Mouse (Mus musculus) embryonic stem cell, embryonic (primary cell): ENCODE results near the gene Wdr34.

Experiments
- CTCF ChIA-PET, 4 experiments: fragments of 300-600 bp in 2 of 4; fragments of 350-600 bp in 2 of 4; sonication (Branson Sonifier 250); formaldehyde crosslinking; loops; one replicate each; lab custom pipeline; 2022; ENCODE audit warnings: inconsistent platforms in 2 of 4; lab: Charles Lee
- POLR2A ChIA-PET, 4 experiments: fragments of 300-600 bp in 2 of 4; fragments of 350-600 bp in 2 of 4; sonication (Branson Sonifier 250); formaldehyde crosslinking; loops; one replicate each; lab custom pipeline; 2022; ENCODE audit warnings: antibody characterized with exemption in 4 of 4, inconsistent platforms in 1 of 4; lab: Charles Lee

Wdr34 gene

DNA sequence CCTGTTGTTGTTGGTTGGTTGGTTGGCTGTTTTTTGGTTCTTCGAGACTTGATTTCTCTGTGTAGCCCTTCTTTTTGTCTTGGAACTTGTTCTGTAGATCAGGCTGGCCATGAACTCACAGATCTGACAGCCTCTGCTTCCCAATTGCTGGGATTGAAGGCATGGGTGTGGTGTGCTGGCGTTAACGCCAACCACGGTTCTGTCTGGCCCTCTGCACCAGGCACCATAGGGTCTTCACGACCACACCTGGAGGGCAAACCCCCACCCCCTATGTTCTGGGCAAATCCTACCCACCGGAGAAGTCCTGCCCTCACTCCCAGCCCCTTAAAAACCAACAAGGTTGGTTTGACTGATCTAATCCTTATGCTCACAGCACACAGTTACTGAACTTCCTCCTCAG is 28.3 kb upstream of the Wdr34 start:
- ChIA-PET POLR2A (interaction anchor here (0.5 to 5.4 kb wide), 29 partner anchors 9 to 308 kb away, joined by 3 to 52 read pairs (median 4); partner anchors contain the start of genes Zdhhc12 (in 2 of the 4), Endog (in 1 of the 4), Set (in 1 of the 4) and Tbc1d13 (in 1 of the 4)), CTCF (interaction anchor here (0.6 to 3.8 kb wide), 32 partner anchors 9 to 706 kb away, joined by 3 to 23 read pairs (median 3); partner anchors contain the start of genes Zdhhc12 (in 2 of the 4), Endog (in 1 of the 4), Gm13547 (in 1 of the 4) and Set (in 1 of the 4))

DNA sequence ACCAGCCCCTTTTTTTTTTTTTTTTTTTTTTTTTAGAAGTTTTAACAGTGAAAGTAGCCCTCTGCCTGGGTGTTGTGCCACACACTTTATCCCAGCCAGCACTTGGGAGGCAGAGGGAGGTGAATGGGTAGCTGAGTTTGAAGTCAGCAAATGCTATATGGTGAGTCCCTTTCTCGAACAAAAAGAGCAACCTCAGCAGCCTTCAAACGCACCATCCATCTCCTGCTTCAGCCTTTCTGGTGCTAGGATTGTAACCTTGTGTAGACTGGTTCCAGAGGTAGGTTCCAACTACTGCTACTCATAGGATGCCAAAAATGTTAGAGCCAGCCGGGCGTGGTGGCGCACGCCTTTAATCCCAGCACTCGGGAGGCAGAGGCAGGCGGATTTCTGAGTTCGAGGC is 27.8 kb upstream of the Wdr34 start:
- ChIA-PET POLR2A (interaction anchor here (0.6 to 4.8 kb wide), 14 partner anchors 12 to 259 kb away, joined by 3 to 67 read pairs (median 6); partner anchors contain the start of genes Set (in 1 of the 4) and Wdr34 (in 1 of the 4)), CTCF (interaction anchor here in 1 of 4 experiments (0.7 to 1.5 kb wide), 2 partner anchors 317 to 370 kb away, joined by 3 to 4 read pairs; partner anchors contain the start of gene Gm13547)

DNA sequence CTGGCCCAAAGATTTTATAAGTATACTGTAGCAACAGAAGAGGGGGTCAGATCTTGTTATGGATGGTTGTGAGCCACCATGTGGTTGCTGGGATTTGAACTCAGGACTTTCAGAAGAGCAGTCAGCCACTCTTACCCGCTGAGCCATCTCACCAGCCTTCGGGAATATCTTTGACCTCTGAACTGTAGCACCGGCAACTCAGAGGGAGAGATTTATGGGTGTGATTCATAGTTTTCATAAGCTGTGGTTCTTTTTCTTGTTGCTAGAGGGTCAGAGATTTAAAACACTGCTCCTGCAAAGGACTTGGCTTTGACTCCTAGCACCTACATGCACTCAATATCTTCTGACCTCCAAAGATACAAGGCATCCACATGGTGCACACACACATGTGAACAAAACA is 26.9 kb upstream of the Wdr34 start:
- ChIA-PET POLR2A (interaction anchor here in 3 of 4 experiments (0.7 to 4.8 kb wide), 14 partner anchors 9 to 343 kb away, joined by 3 to 67 read pairs (median 8); partner anchors contain the start of genes Set (in 1 of the 3) and Wdr34 (in 1 of the 3)), CTCF (no interaction called here)

DNA sequence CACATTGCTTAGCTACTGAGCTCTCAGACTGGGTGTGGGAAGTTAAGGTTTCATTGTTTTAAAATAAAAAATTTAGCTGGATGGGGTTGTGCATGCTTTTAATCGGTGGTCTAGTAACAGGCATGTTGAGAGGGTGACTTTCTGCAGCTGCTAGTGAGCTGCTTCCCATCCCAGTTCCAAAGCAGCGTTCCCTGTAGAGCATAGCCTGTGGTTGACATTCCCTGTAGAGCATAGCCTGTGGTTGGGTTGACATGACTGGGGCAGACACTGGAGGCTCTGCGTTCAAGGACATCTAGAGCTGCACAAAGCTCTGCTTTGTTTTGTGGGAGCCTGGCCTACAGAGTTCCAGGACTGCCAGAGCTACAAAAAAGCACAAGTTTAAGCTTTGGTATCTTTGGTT is 24.6 kb upstream of the Wdr34 start:
- ChIA-PET POLR2A (interaction anchor here (0.5 to 4.8 kb wide), 39 partner anchors 8 to 252 kb away, joined by 3 to 67 read pairs (median 5); partner anchors contain the start of genes Wdr34 (in 3 of the 4), Set (in 2 of the 4), Kyat1 (in 1 of the 4) and Spout1 (in 1 of the 4)), CTCF (interaction anchor here in 2 of 4 experiments (0.6 to 0.9 kb wide), 2 partner anchors 30 to 44 kb away, joined by 3 to 6 read pairs; no protein-coding TSS in a partner anchor)

DNA sequence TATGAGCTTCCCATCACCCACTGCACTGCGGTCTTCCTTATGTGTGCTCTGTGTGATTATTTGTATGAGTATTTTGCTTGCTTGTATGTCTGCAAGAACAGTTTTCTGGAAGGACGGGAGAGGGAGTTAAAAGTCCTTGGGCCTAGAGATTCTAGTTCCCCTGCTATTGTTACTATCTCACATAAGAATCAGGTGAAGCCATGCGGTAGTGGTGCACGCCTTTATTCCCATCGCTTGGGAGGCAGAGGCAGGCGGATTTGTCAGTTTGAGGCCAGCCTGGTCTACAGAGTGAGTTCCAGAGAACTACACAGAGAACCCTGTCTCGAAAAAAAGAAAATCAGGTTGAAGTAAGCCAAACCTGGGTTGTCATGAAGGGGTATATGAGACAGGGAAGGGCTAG is 24.2 kb upstream of the Wdr34 start:
- ChIA-PET POLR2A (interaction anchor here (0.5 to 4.8 kb wide), 36 partner anchors 7 to 580 kb away, joined by 3 to 67 read pairs (median 5); partner anchors contain the start of genes Wdr34 (in 3 of the 4), Set (in 2 of the 4), Kyat1 (in 1 of the 4) and Spout1 (in 1 of the 4)), CTCF (interaction anchor here in 1 of 4 experiments (0.9 kb wide), 1 partner anchor 30 kb away, joined by 3 read pairs; no protein-coding TSS in a partner anchor)

DNA sequence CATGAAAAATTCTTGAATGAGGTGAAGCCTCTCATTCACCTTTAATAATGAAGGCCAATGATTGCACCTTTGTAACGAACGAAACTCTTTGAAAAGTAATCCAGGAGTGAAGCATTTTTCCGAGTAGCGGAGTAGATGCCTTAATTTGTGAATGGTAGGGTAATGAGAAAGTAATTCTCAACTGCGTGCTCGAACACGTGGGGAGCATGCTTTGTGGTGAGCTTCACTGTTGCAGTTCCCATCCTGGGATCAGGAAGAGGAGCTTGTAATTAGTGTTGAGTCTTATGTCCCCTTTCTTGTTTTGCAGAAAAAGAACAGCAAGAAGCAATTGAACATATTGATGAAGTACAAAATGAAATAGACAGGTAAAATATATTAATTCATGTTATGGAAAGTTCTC is 19.3 kb upstream of the Wdr34 start:
- ChIA-PET POLR2A (interaction anchor here in 3 of 4 experiments (0.5 to 3.7 kb wide), 12 partner anchors 8 to 104 kb away, joined by 3 to 16 read pairs (median 5); partner anchors contain the start of genes Pkn3 (in 1 of the 3), Set (in 1 of the 3) and Wdr34 (in 1 of the 3)), CTCF (interaction anchor here in 2 of 4 experiments (0.5 to 1.5 kb wide), 2 partner anchors 9 to 97 kb away, joined by 6 to 7 read pairs; partner anchors contain the start of gene Pkn3 (in 1 of the 2))

DNA sequence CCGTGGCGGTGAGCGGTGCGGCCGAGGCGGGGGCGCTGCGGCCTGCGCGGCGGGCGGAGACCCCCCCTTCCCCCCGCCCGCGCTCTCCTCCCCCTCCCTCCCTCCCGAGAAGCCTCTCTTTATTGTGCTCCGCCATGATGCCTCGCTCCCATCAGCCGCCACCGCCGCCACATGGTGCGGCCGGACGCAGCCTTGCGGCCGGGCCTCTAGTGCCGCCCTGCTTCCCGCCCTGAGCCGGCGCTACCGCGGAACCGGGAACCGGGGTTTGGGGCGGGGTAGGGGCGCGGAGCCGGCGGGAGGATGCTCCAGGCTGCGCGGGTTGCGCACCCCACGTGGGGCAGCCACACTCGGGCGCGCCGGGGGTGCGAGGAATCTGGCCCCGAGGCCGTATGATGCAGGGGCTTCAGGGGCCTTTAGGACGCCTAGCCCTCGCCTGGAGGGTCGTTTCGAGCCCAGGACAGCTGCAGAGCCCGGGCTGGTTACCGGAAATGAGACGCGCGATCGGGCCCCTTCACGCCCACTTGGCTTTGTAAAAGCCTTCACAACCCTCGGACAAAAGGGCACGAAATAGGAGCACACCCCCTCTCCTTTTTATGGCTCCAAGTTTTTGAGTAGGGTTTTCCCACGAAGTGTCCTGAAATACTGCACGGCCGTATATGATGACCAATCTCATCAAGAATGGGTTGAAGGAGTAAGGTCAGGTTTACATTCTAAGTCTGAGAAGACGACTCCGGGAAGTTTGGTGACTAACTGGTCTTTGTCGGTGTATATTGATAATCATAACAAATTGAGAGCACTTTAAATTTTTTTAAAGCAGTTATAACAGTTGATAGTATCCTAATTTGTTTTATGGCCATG is 18.6 kb upstream of the Wdr34 start:
- ChIA-PET POLR2A (interaction anchor here in 3 of 4 experiments (0.6 to 5.6 kb wide), 20 partner anchors 7 to 118 kb away, joined by 3 to 84 read pairs (median 4); partner anchors contain the start of genes Wdr34 (in 3 of the 3), Pkn3 (in 1 of the 3), Set (in 1 of the 3) and Tbc1d13 (in 1 of the 3)), CTCF (interaction anchor here in 1 of 4 experiments (1.5 kb wide), 1 partner anchor 10 kb away, joined by 7 read pairs; the partner anchor contains the start of gene Pkn3)

DNA sequence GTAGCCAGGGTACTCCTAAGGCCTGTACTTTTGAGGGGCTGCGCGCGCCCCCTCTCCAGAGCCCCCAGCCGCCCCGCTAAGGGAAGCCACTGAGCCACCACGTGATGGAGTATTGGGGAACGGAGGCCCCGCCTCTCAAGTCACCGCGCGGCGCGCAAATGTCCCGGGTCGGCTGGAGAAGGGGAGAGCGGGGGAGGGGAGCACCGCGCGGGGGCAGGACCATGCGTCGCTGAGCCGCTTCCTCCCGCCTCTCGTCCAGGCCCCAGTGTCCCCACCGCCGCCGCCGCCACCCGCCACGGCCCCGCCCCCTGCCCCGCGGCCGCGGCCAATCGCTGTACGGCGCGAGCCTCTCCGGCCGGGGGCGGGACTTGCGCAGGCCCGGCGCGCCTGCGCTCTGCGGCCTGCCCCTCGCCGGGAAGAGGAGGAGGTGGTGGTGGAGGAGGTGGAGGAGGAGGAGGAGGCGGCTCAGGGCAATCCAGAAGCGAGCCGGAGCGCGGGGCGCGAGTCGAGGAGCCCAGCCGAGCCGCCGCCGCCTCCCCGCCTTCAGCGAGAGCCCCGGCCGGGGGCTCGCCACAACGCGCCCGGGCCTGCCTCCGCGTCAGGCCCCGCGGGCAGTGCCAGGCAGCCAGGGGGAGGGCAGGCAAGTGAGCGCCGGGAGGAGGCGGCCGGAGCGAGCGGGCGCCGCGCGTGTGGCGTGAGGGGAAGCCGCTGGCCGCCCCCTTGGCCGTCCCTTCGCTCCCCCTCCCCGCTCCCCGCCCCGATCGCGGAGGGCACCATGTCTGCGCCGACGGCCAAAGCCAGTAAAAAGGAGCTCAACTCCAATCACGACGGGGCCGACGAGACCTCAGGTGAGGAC is 17.6 kb upstream of the Wdr34 start:
- POLR2A ChIA-PET: interaction anchor here in 3 of 4 experiments (0.6 to 5.6 kb wide), 32 partner anchors 8 to 246 kb away, joined by 3 to 156 read pairs (median 4); partner anchors contain the start of genes Pkn3 (in 3 of the 3), Wdr34 (in 3 of the 3), Set (in 2 of the 3) and Endog (in 1 of the 3)
- CTCF ChIA-PET: interaction anchor here in 1 of 4 experiments (0.6 kb wide), 1 partner anchor 279 kb away, joined by 14 read pairs; the partner anchor contains the start of gene Coq4

DNA sequence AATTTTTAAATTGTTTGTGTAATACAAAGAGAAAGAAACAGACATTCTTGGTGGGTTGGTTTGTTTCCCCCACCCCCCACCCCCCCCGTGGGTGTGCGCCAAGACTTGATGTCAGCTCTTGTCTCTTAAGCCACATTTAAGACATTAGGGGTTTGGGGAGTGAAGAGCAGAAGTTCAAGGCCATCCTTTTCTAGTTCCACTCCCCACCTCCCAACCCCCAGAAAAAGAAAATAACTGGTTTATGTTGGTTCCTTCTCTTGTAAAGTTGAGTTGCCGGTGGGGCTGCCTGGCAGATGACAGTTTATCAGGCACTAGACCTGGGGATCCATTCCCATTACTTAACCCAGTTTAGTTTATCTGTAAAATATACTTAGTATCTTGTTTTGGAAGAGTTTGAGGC is 15.6 kb upstream of the Wdr34 start:
- ChIA-PET POLR2A (interaction anchor here (0.6 to 5.6 kb wide), 35 partner anchors 7 to 1962 kb away, joined by 3 to 156 read pairs (median 8); partner anchors contain the start of genes Wdr34 (in 4 of the 4), Pkn3 (in 3 of the 4), Set (in 2 of the 4) and Odf2 (in 1 of the 4)), CTCF (interaction anchor here in 1 of 4 experiments (1.5 kb wide), 1 partner anchor 13 kb away, joined by 3 read pairs; the partner anchor contains the start of gene Pkn3)

DNA sequence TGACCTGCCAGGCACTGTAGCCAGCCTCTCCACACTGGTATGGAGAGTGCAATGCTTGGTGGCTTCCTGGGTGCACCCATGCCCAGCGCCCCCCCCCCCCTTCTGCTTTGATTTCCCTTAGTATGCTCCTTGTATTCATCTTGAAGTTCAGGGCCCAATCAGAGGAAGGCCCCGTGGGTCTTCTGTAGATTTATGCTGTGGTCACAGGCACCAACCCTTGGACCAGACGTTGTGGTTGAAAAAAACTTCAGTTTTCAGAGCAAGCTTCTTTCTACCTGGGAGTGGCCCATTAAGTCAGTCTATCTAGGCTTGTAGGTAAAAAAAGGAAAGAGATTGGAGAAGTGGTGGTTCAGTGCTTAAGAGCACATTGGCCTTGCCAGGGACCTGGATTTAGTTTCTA is 15.1 kb upstream of the Wdr34 start:
- ChIA-PET CTCF (interaction anchor here in 1 of 4 experiments (1.0 kb wide), 1 partner anchor 15 kb away, joined by 4 read pairs; the partner anchor contains the start of gene Wdr34), POLR2A (interaction anchor here in 3 of 4 experiments (0.7 to 5.6 kb wide), 27 partner anchors 10 to 445 kb away, joined by 3 to 156 read pairs (median 11); partner anchors contain the start of genes Pkn3 (in 3 of the 3), Wdr34 (in 3 of the 3), Tbc1d13 (in 2 of the 3) and Endog (in 1 of the 3))

DNA sequence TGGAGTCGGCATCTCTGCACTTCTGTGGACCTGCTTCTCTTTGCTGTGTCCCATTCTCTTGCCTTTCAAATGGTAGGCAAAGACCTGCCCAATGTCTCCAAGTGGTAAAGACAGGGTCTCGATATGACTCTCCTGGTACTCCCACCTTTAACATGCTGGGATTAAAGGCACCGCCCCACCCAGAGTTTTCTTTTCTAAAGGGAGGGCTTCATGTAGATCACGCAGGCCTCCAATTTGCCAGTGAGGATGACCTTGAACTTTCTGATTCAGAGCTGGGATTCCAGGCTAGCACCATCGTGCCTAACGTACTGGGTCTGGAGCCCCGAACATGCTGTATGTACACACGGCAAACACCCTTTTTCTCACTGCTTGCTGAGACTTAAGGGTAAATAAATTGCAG is 14.6 kb upstream of the Wdr34 start:
- POLR2A ChIA-PET: interaction anchor here (0.6 to 5.6 kb wide), 68 partner anchors 10 to 514 kb away, joined by 3 to 156 read pairs (median 4); partner anchors contain the start of genes Endog (in 3 of the 4), Pkn3 (in 3 of the 4), Spout1 (in 3 of the 4) and Wdr34 (in 3 of the 4)
- CTCF ChIA-PET: interaction anchor here in 2 of 4 experiments (0.8 to 1.5 kb wide), 3 partner anchors 11 to 14 kb away, joined by 4 to 11 read pairs (median 4); partner anchors contain the start of gene Wdr34 (in 1 of the 2)

DNA sequence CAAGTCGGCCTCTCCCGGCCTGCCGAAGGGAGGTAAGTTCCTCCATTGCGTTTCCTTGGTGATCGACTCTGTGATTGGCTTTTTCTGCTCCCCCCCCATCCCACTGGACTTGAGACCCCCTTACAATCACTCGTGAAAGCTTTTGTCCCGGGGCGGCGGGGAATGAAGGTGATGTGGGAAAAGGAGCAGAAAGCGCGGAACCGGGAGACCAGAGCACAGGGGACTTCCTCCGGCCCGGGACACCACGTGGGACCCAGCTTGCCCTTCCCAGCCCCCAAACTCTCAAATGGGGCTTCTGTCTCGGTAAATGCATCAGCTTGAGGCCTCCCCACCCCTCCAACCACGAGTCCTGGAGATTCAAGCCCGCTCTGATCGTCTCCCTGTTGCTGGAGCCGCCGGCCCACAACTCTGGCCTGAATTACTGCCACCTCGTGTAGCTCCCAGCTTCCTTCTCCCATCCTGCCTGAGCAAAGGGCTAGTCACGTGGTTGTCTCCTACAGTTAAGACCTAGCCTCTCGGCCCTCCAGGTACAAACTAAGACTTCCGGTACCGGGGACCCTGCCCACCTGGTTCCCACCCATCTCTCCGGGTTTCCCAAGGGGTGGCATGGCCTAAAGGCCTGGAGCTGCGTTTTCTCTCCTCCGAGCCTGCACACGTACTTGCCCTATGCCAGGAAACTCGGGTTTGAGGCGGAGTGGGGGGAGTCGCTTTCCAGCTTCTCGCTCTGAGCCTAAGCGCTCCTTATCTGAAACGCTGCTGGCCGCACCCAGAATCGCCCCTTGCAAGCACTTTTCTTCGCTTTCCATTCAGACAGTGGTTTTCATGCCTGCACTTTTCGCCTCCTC is 13.8 kb upstream of the Wdr34 start:
- ChIA-PET CTCF (interaction anchor here in 3 of 4 experiments (0.7 to 1.5 kb wide), 4 partner anchors 10 to 830 kb away, joined by 3 to 11 read pairs (median 6); no protein-coding TSS in a partner anchor), POLR2A (interaction anchor here (0.6 to 5.6 kb wide), 97 partner anchors 8 to 745 kb away, joined by 3 to 156 read pairs (median 4); partner anchors contain the start of genes Pkn3 (in 4 of the 4), Endog (in 3 of the 4), Spout1 (in 3 of the 4) and Wdr34 (in 3 of the 4))

DNA sequence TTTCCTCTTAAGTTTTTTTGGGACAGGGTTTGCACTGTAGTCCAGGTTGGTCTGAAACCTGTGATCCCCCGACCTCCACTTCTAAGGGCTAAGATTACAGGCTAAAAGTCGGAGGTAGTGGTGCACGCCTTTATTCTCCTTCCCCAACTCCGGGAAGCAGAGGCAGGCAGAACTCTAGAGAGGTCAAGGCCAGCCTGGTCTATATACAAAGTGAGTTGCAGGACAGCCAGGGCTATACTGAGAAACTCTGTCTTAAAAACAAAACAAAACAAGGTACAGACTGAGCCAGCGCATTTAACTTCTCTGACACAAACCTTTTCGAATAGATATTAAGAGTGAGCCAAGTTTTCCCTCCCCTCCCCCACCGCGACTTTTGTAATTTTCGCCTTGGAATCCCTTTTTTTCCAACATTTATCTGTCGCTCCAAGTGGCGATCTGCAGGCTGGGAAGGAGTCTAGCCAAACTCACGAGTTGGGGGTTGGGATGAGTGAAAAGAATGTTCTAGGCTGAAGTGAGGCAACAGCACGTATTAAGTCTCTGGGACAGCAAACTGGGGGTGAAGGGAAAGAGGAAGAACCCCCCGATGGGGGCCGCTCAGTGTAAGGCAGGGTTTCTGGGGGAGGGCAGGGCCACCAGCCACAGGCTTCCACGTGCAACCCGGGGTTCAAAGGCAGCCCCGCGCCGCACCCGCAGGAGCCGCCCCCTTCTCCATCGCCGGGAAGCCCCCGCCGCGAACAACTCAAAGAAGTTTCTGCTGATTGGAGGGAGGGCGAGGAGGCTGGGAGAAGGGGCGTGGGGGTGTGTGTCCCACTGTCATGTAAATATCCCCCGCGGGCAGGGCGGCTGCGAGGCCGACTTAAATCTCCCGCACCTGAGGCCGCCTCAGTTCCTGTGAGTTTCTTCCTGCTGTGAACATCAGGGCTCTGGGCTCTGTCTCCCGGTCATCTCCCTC is 12.8 kb upstream of the Wdr34 start:
- ChIA-PET CTCF (interaction anchor here in 2 of 4 experiments (0.7 to 1.5 kb wide), 3 partner anchors 9 to 829 kb away, joined by 3 to 11 read pairs (median 7); no protein-coding TSS in a partner anchor), POLR2A (interaction anchor here (0.6 to 5.6 kb wide), 43 partner anchors 11 to 746 kb away, joined by 3 to 156 read pairs (median 7); partner anchors contain the start of genes Wdr34 (in 3 of the 4), Pkn3 (in 2 of the 4), Spout1 (in 2 of the 4) and Tbc1d13 (in 2 of the 4))

DNA sequence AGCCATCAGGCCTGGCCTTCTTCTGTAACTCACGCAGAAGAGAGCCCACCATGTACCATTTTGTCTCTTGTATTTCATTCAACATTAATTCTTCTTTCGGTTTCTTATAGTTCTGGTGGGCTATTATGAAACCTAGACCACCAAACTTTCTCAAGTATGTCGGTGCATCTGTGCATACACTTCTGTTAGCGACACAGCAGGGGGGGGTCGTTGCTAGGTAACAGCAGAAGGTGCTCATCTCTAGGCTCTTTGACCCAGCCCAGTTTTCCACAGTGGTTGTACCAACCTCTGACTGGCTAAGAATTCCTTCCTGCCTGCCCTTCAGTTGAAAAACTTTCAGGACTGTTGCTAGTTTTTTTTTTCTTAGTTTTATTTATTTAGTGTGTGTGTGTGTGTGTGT is 9.7 kb upstream of the Wdr34 start:
- CTCF ChIA-PET: no interaction called here
- POLR2A ChIA-PET: interaction anchor here in 2 of 4 experiments (1.3 to 2.5 kb wide), 3 partner anchors 15 to 45 kb away, joined by 4 to 19 read pairs (median 9); no protein-coding TSS in a partner anchor
